Mouse (Mus musculus) intestine, embryonic 14.5 days (tissue): Measurements from ENCODE around the gene Arhgef26. TPM values are rescaled to one million over a fixed set of nuclear protein-coding genes. Genes with fewer than 3 reads are reported as not detected.
A peak's percentile ranks its signal among the peaks of the same experiment; 100 is the strongest.

Source experiments
- ATAC-seq: fragments of 200-750 bp; cut with Nextera tagmentation; replicated peaks from 2 replicates; pipeline ENCODE4 v1.8.0; 2017; ENCODE audit warnings: low read depth, moderate number of reproducible peaks, moderate TSS enrichment, moderate library complexity; ENCODE audit not compliant: low FRiP score, low TSS enrichment
- DNase-seq: peaks from one replicate; pipeline ENCODE4 v3.0.0-alpha.2; 2018; ENCODE audit warnings: low spot score
- H3K27ac ChIP-seq: fragments of 300-500 bp; sonication (generic); 2 replicates; pipeline ENCODE4 v1.5.1; 2014; ENCODE audit warnings: low read depth, mild to moderate bottlenecking, control low read depth
- H3K27me3 ChIP-seq: fragments of 300-500 bp; sonication (generic); replicated peaks from 2 replicates; pipeline ENCODE4 v1.6.1; 2014; ENCODE audit warnings: low read length, control low read depth; ENCODE audit not compliant: control insufficient read depth, insufficient read depth
- H3K36me3 ChIP-seq: fragments of 300-500 bp; sonication (generic); 2 replicates; pipeline ENCODE4 v1.6.1; 2014; ENCODE audit warnings: low read length, control low read depth; ENCODE audit not compliant: control insufficient read depth, insufficient read depth
- H3K4me1 ChIP-seq: fragments of 300-500 bp; sonication (generic); replicated peaks from 2 replicates; pipeline ENCODE4 v1.6.1; 2014; ENCODE audit warnings: low read length, control low read depth, mixed read lengths; ENCODE audit not compliant: control insufficient read depth, insufficient read depth
- H3K4me2 ChIP-seq: fragments of 300-500 bp; sonication (generic); 2 replicates; pipeline ENCODE4 v1.6.1; 2014; ENCODE audit warnings: low read length
- H3K4me3 ChIP-seq: fragments of 300-500 bp; sonication (generic); 2 replicates; pipeline ENCODE4 v1.5.1; 2014; ENCODE audit warnings: low read depth, low read length, control low read depth, mixed read lengths
- H3K9ac ChIP-seq: fragments of 300-500 bp; sonication (generic); 2 replicates; pipeline ENCODE4 v1.6.1; 2014; ENCODE audit warnings: mild to moderate bottlenecking, low read length
- H3K9me3 ChIP-seq: fragments of 300-500 bp; sonication (generic); 2 replicates; pipeline ENCODE4 v1.6.1; 2016; ENCODE audit warnings: low read length, control low read depth; ENCODE audit not compliant: control insufficient read depth
- WGBS: fragments of 180-500 bp; shearing (Covaris S2); extraction: QIAGEN DNeasy Blood & Tissue Kit; methylation state at CpG from one replicate; pipeline ENCODE4 v1.1.7; 2014; 5-methylcytosine and 5-hydroxymethylcytosine counted together
- polyA plus RNA-seq: library from polyadenylated mRNA; unstranded; fragments of >200 nt; fragmentation: Nextera tagmentation; extraction: Ambion mirVana; gene quantifications from 2 replicates; pipeline ENCODE4 v1.2.1, GENCODE M21; 2014

The Arhgef26 gene
- 14.6 and 15.7 TPM in 2 replicates for polyA plus RNA-seq

DNA sequence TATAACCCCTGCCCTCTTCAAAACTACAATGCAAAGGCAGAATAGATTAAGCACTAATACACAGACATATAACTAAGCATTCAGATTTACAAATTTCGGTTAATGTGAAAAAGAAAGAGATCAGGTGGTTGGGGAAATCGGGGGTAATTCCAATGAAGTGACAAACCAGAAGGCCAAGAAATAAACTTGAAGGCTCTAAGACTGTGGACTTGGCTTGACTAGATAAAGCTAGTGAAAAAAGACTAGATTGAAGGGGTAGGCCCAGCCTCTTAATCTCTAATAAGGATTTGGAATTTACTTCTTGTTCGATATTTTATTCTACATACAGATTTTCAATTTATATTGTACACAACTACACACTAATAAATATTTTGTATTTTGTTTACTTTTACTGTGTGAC lies at the start of gene Arhgef26:
Arhgef26 (plus strand) TSS at position 301 of the 400 bp plus-strand sequence.
- Histone ChIP-seq H3K27me3 (no peaks in the 10 kb centered on the region), H3K27ac (peak within 1 kb of the TSS; percentile 71), H3K36me3 (0 out of 2 replicates have a peak, but pooled peaks cover 1% of the 10 kb centered on the region), H3K4me2 (peak within 1 kb of the TSS; percentile 74), H3K9me3 (no peaks in the 10 kb centered on the region), H3K4me3 (peak within 1 kb of the TSS; percentile 77), H3K9ac (peak within 1 kb of the TSS; percentile 78), H3K4me1 (peaks cover 14% of the 10 kb centered on the region; the same call in 1 of the 2 replicates)
- ATAC-seq (no peak), DNase-seq (no peak)
- 81% methylated on average over 3 of the region's 3 CpGs for WGBS

DNA sequence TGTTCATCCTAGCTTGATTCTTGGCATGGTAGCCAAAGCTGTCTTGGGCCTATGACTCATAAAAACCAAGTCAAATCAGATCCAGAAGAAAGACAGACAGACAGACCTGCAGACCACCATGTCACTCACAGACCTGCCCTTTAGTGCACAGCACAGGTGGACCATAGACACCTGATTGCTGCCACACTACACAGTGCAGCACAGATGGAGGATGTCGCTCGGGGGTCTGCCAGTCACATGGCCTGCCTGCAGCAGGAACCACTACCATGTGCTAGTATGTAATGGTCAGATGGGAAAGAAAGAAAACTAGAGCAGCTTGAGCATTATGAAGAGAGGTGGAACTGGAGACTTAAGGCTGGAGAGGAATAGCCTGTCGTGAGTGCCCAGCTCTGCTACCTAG lies 27.7 kb upstream of the Arhgef26 start:
- Histone ChIP-seq H3K9me3 (no peaks in the 10 kb centered on the region), H3K27me3 (no peaks in the 10 kb centered on the region), H3K4me1 (no peaks in the 10 kb centered on the region), H3K36me3 (no peaks in the 10 kb centered on the region), H3K27ac (no peak overlapping the region), H3K4me3 (no peak overlapping the region), H3K4me2 (no peak overlapping the region), H3K9ac (no peak overlapping the region)
- DNase-seq (no peak), ATAC-seq (no peak)
- WGBS, result 91% methylated on average over 3 of the region's 3 CpGs

DNA sequence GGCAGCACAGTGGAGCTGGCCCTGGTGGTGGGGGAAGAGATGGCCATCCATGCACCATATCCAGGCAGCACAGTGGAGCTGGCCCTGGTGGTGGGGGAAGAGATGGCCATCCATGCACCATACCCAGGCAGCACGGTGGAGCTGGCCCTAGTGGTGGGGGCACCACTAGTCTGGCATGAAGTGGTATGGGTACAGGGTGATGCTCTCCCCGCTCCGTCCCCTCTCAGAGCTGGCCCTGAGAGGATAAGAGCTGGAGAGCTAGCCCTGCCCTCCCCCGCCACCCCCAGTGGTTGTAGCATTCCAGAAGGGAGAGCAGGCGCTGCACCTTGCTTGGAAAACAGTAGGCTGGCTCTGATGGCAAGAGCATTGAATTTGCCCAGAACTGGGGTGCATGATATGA lies 26.9 kb upstream of the Arhgef26 start:
- Histone ChIP-seq H3K9ac (no peak overlapping the region), H3K27ac (no peak overlapping the region), H3K4me1 (no peaks in the 10 kb centered on the region), H3K4me3 (no peak overlapping the region), H3K27me3 (no peaks in the 10 kb centered on the region), H3K36me3 (no peaks in the 10 kb centered on the region), H3K4me2 (no peak overlapping the region), H3K9me3 (no peaks in the 10 kb centered on the region)
- WGBS, result 94% methylated on average over 5 of the region's 5 CpGs
- ATAC-seq (no peak), DNase-seq (no peak)

GRCm38 (mm10) chr3:62324708-62325107 lies 13.4 kb upstream of the Arhgef26 start:
- DNase-seq (no peak), ATAC-seq (no peak)
- no peak overlapping the region for H3K27ac ChIP-seq
- H3K9me3 ChIP-seq, result no peaks in the 10 kb centered on the region
- H3K36me3 ChIP-seq, result no peaks in the 10 kb centered on the region
- H3K27me3 ChIP-seq, result no peaks in the 10 kb centered on the region
- no peak overlapping the region for H3K4me2 ChIP-seq
- WGBS, result 50% methylated on average over 1 of the region's 1 CpGs
- no peaks in the 10 kb centered on the region for H3K4me1 ChIP-seq
- no peak overlapping the region for H3K4me3 ChIP-seq
- no peak overlapping the region for H3K9ac ChIP-seq

DNA sequence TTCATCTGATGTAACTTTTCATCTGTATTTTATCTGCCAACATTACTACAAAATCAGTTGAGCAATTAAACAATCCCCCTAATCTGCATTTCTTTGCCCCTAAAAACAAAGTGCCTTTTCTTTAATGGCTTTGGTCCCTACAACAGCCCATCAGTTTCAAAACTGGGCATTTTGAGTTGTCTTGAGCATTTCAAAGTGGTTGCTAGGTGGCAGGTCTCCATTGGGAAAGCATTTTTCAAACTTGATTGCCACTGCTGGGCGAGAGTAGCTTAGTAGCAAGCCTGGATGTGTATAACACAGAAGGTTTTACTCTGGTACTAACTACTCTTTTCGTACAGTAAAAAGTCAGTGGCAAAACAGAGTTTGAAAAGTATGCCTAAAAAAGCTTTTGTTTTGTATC lies 10.2 kb upstream of the Arhgef26 start:
- H3K4me3 ChIP-seq, result no peak overlapping the region
- no peaks in the 10 kb centered on the region for H3K9me3 ChIP-seq
- WGBS, result 84% methylated on average over 2 of the region's 2 CpGs
- H3K27me3 ChIP-seq, result no peaks in the 10 kb centered on the region
- no peak for DNase-seq
- no peak overlapping the region for H3K4me2 ChIP-seq
- H3K9ac ChIP-seq, result no peak overlapping the region
- H3K4me1 ChIP-seq, result no peaks in the 10 kb centered on the region
- no peak for ATAC-seq
- no peak overlapping the region for H3K27ac ChIP-seq
- no peaks in the 10 kb centered on the region for H3K36me3 ChIP-seq

DNA sequence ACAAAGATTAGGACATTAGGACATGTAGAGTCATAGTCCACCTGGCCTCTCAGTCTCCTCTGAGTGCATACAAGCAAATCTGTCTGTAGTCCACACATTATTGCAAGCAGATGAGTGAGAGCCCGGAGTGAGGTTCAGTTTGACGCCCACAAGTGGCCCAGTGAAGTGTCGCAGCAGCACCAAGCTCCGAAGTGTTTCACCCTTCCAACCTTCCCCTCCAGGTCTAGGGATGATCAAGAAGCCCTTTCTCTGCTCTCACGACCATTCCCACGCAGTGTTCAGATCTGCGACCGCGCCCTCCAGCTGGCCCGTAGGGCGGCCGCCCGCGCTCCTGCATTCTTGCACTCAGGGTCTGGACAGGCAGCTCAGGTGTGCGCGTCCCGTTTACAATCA lies 313 bp downstream of the Arhgef26 start:
- peak overlapping the region; percentile 74 for H3K4me2 ChIP-seq
- ATAC-seq (no peak), DNase-seq (no peak)
- H3K9ac ChIP-seq, result peak overlapping the region; percentile 78
- peaks cover 14% of the 10 kb centered on the region; the same call in 1 of the 2 replicates for H3K4me1 ChIP-seq
- under 1% methylated on average over 17 of the region's 17 CpGs for WGBS
- no peaks in the 10 kb centered on the region for H3K9me3 ChIP-seq
- H3K36me3 ChIP-seq, result 0 out of 2 replicates have a peak, but pooled peaks cover 3% of the 10 kb centered on the region
- no peaks in the 10 kb centered on the region for H3K27me3 ChIP-seq
- peak overlapping the region; percentile 71 for H3K27ac ChIP-seq
- H3K4me3 ChIP-seq, result peak overlapping the region; percentile 77

DNA sequence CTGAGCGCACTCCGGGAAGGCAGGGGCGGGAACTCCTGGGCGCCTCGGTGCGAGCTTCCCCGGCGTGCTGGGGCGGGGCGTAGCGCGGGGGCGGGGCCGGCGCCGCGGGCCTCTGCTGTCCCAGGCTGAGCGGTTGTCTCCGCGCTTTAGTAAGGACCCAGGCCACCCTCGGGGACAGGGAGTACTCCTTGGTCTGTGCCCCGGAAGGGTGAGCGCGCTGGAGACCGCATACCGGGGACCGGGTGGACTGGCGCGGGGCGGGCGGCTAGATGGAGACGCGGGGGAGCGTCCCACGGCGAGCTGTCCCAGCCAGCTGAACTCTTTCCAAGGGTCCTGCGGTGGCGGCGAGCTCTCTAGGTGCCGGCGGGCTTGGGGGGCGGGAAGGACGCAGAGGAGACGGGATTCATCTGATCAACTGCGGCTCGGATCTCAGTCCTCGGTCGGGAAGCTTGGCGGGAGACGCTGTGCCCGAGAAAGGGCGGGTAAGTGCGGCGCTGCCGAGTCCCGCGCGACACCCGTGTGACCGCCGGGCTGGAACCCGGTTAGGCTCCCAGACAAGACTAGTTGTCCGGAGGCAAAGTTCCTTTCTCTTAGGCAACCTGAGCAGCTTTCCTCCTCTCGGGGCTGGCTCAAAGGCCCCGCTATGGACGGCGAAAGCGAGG lies 841 bp downstream of the Arhgef26 start:
- DNase-seq, result peak; percentile 91
- no peaks in the 10 kb centered on the region for H3K9me3 ChIP-seq
- peak overlapping the region; percentile 77 for H3K4me3 ChIP-seq
- WGBS, result under 1% methylated on average over 68 of the region's 68 CpGs
- ATAC-seq, result peak; percentile 96
- peak overlapping the region; percentile 74 for H3K4me2 ChIP-seq
- peak overlapping the region; percentile 78 for H3K9ac ChIP-seq
- H3K36me3 ChIP-seq, result peaks cover 8% of the 10 kb centered on the region; the same call in 1 of the 2 replicates
- no peaks in the 10 kb centered on the region for H3K27me3 ChIP-seq
- H3K4me1 ChIP-seq, result peaks cover 14% of the 10 kb centered on the region; the same call in 1 of the 2 replicates
- peak overlapping the region; percentile 71 for H3K27ac ChIP-seq

DNA sequence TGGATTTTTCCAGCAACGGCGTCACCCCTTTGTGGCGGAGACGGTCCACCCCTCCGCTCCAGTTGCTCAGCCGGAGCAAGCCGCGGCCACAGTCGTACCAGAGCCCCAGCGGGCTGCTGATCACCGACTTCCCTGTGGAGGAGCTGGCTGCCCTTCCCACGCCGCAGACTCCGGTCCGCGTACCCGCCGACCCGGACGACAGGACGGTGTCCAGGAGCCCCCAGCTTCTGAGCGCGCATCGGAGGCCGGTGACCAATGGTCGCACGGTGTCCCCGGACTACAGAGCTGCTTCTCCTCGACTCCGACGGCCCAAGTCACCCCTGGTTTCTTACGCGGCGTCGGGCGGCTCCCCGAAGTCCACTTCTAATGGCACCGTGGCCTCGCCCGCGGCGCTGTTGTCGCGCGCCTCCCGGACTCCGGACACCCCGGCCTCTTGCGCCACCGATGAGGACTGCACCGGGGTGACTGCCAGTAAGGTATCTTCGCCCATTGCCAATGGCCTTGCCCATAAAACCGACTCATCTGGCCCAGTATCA lies 1.4 kb downstream of the Arhgef26 start:
- no peaks in the 10 kb centered on the region for H3K27me3 ChIP-seq
- no peaks in the 10 kb centered on the region for H3K9me3 ChIP-seq
- ATAC-seq (peak; percentile 60), DNase-seq (no peak)
- WGBS, result under 1% methylated on average over 53 of the region's 53 CpGs
- peaks cover 9% of the 10 kb centered on the region; the same call in 1 of the 2 replicates for H3K36me3 ChIP-seq
- H3K4me3 ChIP-seq, result peak overlapping the region; percentile 77
- H3K4me1 ChIP-seq, result peaks cover 14% of the 10 kb centered on the region; the same call in 1 of the 2 replicates
- H3K4me2 ChIP-seq, result peak overlapping the region; percentile 74
- H3K9ac ChIP-seq, result peak overlapping the region; percentile 78
- H3K27ac ChIP-seq, result peak overlapping the region; percentile 71
